Mouse (Mus musculus) liver, embryonic 14 days (tissue): ENCODE measurements around the gene Cdhr1. TPM values are rescaled to one million over a fixed set of nuclear protein-coding genes. Genes with fewer than 3 reads are reported as not detected.

Source experiments
- polyA plus RNA-seq: library from polyadenylated mRNA; depleted of rRNA; stranded (reverse); fragments of >200 nt; gene quantifications from 2 replicates; pipeline ENCODE4 v1.2.3, GENCODE M21; 2012; rRNA removed

Cdhr1 gene
- polyA plus RNA-seq: not detected in 2 replicates

DNA sequence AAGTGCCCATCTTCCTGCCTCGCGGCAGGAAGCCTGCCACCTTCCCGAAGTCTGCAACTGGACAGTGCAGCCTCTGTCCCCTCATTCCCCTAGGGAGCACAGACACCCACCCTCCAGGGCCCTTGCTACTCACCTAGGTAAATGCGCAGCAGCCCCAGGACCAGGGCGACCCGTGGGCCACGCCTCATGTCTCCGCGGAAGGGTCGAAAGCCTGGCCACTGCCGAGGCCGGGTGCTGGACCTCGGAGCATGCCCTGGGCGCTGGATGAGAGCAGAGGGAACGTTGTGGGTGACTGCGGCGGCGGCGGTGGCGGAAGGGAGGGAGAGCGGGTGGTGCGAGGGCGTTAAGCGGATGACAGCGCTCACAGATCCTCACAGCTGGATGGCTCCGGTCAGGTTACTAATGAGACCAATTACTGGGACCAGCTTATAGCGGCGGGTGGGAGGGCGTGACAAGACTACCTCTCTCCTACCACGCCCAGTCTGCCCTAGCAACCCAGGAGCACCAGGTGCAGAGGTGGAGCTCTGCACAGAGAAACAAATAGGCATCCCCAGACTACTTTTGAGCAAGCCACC, at the start of gene Cdhr1:
TSS of gene Cdhr1 (minus strand) at position 392 of the 575 bp plus-strand sequence.

DNA sequence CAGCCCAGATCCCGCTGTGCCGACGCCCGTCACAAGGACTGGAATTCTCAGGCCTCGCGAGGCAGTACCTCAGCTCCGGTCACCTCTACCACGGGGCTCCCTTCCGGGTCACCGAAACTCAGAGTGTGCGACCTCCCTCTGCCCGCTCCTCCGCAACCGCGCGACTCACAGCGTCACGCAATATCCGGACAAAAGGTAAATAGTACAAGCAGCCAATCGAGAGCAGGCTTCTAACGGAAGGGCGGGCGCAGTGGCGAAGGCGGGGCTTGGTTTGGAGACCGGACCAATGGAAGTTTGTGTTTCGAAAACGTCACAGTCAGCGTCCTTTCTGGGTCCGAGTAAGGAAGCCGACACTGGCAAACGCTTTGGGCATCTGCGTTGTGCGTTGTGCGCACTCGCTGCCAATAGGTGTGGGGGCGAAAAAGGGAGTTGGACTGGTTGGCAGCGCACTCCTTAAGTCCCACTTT, 37.0 kb upstream of the Cdhr1 start, which contains the start of gene Ghitm:
TSS of gene Ghitm (minus strand) at position 146 of the 467 bp plus-strand sequence.

DNA sequence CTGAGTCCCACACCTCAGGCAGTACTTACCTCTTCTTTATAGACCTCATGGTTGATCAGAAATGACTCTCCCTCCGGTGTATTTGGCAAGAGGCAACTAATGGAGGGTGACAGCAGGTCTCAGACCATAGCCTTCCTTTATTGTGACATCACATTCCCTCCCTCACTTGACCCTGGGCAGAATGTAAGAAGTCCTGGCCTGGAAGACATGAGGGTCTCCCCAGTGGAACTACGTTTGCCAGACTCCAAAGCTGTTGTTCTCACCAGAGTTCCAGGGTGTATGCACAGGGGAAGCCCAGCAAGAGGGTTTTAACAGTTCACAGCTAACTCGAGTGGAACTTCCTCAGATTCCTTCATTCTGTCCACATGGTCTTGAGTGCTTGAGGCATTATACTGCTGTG, 15.8 kb upstream of the Cdhr1 start, which contains the start of gene 2610528A11Rik:
TSS of gene 2610528A11Rik (minus strand) at position 101 of the 400 bp plus-strand sequence.

DNA sequence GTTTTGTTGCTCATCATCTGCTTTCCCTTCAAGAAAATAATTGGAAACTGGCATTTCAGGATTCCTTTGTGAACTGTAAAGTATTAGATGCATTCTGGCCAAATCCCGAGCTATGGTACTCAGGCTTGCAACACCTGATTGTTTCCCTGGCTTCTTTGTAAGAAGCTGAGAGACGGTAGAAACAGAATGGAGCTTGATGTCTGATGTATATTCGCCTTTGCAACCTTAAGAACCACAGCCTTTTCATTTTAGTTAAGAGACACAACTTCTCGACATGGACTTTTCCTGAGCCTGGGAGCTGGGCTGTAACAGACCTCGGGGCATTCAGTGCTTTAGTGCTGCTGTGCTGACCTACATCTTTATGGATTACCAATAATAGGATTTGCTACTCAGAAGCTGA, 30.5 kb downstream of the Cdhr1 start, which contains the start of gene Lrit2:
TSS of gene Lrit2 (plus strand) at position 301 of the 400 bp plus-strand sequence.

DNA sequence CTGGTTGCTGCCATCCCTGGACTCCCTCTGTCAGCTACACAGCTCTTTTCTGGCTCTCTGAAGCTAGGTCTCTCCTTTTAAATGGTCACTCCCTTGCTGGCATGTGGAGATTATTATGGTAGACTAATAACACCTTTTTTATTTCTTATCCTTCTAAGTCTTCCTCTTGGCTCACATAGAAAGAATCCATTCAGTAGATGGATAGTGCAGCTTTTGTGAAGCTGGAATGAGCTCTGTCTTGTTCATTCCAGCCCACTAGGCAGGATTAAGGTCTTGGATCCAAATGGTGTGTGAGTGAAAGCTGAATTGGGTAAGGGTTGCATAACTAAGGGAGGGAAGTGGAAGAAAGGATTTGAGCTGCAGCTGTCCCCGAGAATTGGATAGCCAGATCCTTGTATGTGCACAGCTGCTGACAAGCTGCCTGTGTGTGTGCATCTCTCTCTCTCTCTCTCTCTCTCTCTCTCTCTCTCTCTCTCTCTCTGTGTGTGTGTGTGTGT, 49.2 kb downstream of the Cdhr1 start, which contains the start of gene Rgr:
TSS of gene Rgr (minus strand) at position 51 of the 497 bp plus-strand sequence.

Other genes starting within 250 kb of the Cdhr1 start
- gene Ccser2, start 129.6 kb downstream of the Cdhr1 start, polyA plus RNA-seq: 1.7 and 1.8 TPM in 2 replicates
- 0.06 TPM in 1 of 2 replicates, not detected in the other for gene Rgr, start 49.4 kb downstream of the Cdhr1 start, polyA plus RNA-seq
- not detected in 2 replicates for gene Lrit1, start 43.5 kb downstream of the Cdhr1 start, polyA plus RNA-seq
- not detected in 2 replicates for gene Lrit2, start 30.4 kb downstream of the Cdhr1 start, polyA plus RNA-seq
- gene 2610528A11Rik, start 15.7 kb upstream of the Cdhr1 start, polyA plus RNA-seq: 0.23 and 0.28 TPM in 2 replicates
- 86.7 and 98.8 TPM in 2 replicates for gene Ghitm, start 36.9 kb upstream of the Cdhr1 start, polyA plus RNA-seq